ENCODE assay signal across 17 mouse cellular contexts in the genomic region with DNA sequence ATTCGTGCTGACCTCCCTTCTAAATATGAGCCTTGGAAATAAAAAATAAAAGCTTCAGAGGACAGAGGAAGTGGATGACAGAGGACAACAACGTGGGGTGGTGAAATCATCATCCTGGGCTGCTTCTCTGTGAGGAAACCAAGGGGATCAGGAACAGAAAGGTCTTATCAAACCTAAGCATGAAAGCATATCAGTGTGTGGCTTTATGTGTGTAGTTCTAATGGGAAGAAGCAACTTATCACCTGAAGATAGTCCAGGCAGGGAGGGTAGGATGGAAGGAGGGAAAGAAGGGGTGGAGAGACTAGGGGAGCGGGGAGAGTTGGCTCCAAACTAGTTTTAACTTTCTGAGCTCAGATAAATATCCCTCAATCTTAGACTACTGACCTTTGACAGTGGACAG.
"Had no signal": no experiment of that assay in that cellular context is flagged by ENCODE, and none has a peak within 500 bp of the region (broad histone marks: within the 10 kb centered on the region; RNA-seq: fewer than 3 reads in every experiment).

No protein-coding gene starts in this region.

- H3K4me1 ChIP-seq: neural tube, embryonic 12.5 days; neural tube, embryonic 13.5 days; neural tube, embryonic 15.5 days; stomach, embryonic 15.5 days had no signal

- H3K9ac ChIP-seq: neural tube, embryonic 12.5 days; neural tube, embryonic 13.5 days; neural tube, embryonic 15.5 days; stomach, embryonic 15.5 days had no signal

- H3K4me3 ChIP-seq: neural tube, embryonic 12.5 days; neural tube, embryonic 13.5 days; neural tube, embryonic 15.5 days; stomach, embryonic 15.5 days had no signal

- H3K36me3 ChIP-seq: neural tube, embryonic 12.5 days; neural tube, embryonic 13.5 days; neural tube, embryonic 15.5 days; stomach, embryonic 15.5 days had no signal

- H3K27ac ChIP-seq: neural tube, embryonic 12.5 days; neural tube, embryonic 13.5 days; neural tube, embryonic 15.5 days; stomach, embryonic 15.5 days; stomach, postnatal 0 days had no signal

- H3K9me3 ChIP-seq: neural tube, embryonic 12.5 days; neural tube, embryonic 13.5 days; neural tube, embryonic 15.5 days; stomach, embryonic 15.5 days had no signal

- DNase-seq: retina, postnatal 1 day; right cerebral cortex, adult 18-20 months; right cerebral cortex, postnatal 14 days; right cerebral cortex, postnatal 25 days; right cerebral cortex, postnatal 4 days; spleen, adult 18-20 months; thymus, adult 18-20 months; thymus, adult 2 months; thymus, postnatal 14 days; thymus, postnatal 25 days; thymus, postnatal 36 days; thymus, postnatal 4 days had no signal

- H3K27me3 ChIP-seq: neural tube, embryonic 12.5 days; neural tube, embryonic 13.5 days; neural tube, embryonic 15.5 days; stomach, embryonic 15.5 days had no signal
